Mouse (Mus musculus) liver, embryonic 16.5 days (tissue): ENCODE data around the gene Gm20661. TPM values are rescaled to one million over a fixed set of nuclear protein-coding genes. Genes with fewer than 3 reads are reported as not detected.

ENCODE experiments used
- ATAC-seq: fragments of 200-750 bp; cut with Nextera tagmentation; 2 replicates; pipeline ENCODE4 v1.8.0; 2017; ENCODE audit warnings: low read depth, mild to moderate bottlenecking, moderate number of reproducible peaks, moderate library complexity
- H3K27ac ChIP-seq: fragments of 300-500 bp; sonication (generic); 2 replicates; pipeline ENCODE4 v1.5.1; 2014; ENCODE audit warnings: mild to moderate bottlenecking, low read length
- H3K27me3 ChIP-seq: fragments of 300-500 bp; sonication (generic); 2 replicates; pipeline ENCODE4 v1.6.1; 2014; ENCODE audit warnings: low read depth, low read length, mixed read lengths; ENCODE audit not compliant: control insufficient read depth, insufficient read depth
- H3K36me3 ChIP-seq: fragments of 300-500 bp; sonication (generic); 2 replicates; pipeline ENCODE4 v1.6.1; 2014; ENCODE audit warnings: mild to moderate bottlenecking; ENCODE audit not compliant: control insufficient read depth, insufficient read depth
- H3K4me1 ChIP-seq: fragments of 300-500 bp; sonication (generic); 2 replicates; pipeline ENCODE4 v1.6.1; 2014; ENCODE audit warnings: low read depth, low read length, mixed read lengths; ENCODE audit not compliant: control insufficient read depth
- H3K4me2 ChIP-seq: fragments of 300-500 bp; sonication (generic); 2 replicates; pipeline ENCODE4 v1.6.1; 2014; ENCODE audit warnings: low read depth, low read length, mixed read lengths
- H3K4me3 ChIP-seq: fragments of 300-500 bp; sonication (generic); 2 replicates; pipeline ENCODE4 v1.5.1; 2014; ENCODE audit warnings: low read depth, mild to moderate bottlenecking, low read length
- H3K9ac ChIP-seq: fragments of 300-500 bp; sonication (generic); 2 replicates; pipeline ENCODE4 v1.6.1; 2014; ENCODE audit warnings: low read depth, low read length
- H3K9me3 ChIP-seq: fragments of 300-500 bp; sonication (generic); replicated peaks from 2 replicates; pipeline ENCODE4 v1.6.1; 2016; ENCODE audit warnings: low read length; ENCODE audit not compliant: control insufficient read depth
- WGBS: fragments of 180-500 bp; shearing (Covaris S2); extraction: QIAGEN DNeasy Blood & Tissue Kit; methylation state at CpG from one replicate; pipeline ENCODE4 v1.1.7; 2014; ENCODE audit not compliant: insufficient replicate concordance; 5-methylcytosine and 5-hydroxymethylcytosine counted together
- polyA plus RNA-seq: library from polyadenylated mRNA; unstranded; fragments of >200 nt; fragmentation: Nextera tagmentation; extraction: Ambion mirVana; gene quantifications from 2 replicates; pipeline ENCODE4 v1.2.1, GENCODE M21; 2015

Gm20661 gene
- polyA plus RNA-seq, 1 experiment from 2014 or later: 0.41 TPM

GRCm38 (mm10) chr9:107975399-107976386 is 7.2 kb upstream of the Gm20661 start, which contains the start of gene Uba7:
TSS of gene Uba7 (plus strand) at chr9:107975505.
- Histone ChIP-seq H3K9ac (peak within 1 kb of the TSS; percentile 86), H3K4me2 (peak within 1 kb of the TSS; percentile 82), H3K9me3 (no peaks in the 10 kb centered on the region), H3K27ac (peak within 1 kb of the TSS; percentile 99), H3K4me3 (peak within 1 kb of the TSS; percentile 74), H3K27me3 (no peaks in the 10 kb centered on the region), H3K36me3 (peaks cover 35% of the 10 kb centered on the region), H3K4me1 (peaks cover 81% of the 10 kb centered on the region)
- peak; percentile 79 for ATAC-seq
- WGBS: 38% methylated on average over 12 of the region's 12 CpGs

DNA sequence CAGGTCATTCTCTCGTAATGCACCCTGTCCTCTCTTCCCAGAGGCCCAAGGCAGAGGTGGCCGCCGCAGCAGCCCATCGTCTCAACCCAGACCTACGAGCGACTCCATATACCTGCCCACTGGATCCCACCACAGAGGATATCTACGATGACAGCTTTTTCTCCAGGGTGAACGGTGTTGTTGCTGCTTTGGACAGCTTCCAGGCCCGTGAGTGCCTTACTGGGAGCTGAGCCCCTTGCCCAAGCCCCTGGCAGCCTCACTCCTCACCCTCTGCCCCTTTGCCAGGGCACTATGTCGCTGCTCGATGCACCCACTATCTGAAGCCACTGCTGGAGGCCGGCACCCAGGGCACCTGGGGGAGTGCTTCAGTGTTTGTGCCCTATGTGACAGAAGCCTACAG is 4.0 kb upstream of the Gm20661 start:
- Histone ChIP-seq H3K27me3 (no peaks in the 10 kb centered on the region), H3K27ac (no peak overlapping the region; the same call in 1 of the 2 replicates), H3K9ac (no peak overlapping the region), H3K4me2 (no peak overlapping the region), H3K4me1 (peaks cover 82% of the 10 kb centered on the region), H3K4me3 (no peak overlapping the region), H3K9me3 (no peaks in the 10 kb centered on the region), H3K36me3 (peaks cover 57% of the 10 kb centered on the region)
- WGBS: 87% methylated on average over 12 of the region's 12 CpGs
- no peak for ATAC-seq

DNA sequence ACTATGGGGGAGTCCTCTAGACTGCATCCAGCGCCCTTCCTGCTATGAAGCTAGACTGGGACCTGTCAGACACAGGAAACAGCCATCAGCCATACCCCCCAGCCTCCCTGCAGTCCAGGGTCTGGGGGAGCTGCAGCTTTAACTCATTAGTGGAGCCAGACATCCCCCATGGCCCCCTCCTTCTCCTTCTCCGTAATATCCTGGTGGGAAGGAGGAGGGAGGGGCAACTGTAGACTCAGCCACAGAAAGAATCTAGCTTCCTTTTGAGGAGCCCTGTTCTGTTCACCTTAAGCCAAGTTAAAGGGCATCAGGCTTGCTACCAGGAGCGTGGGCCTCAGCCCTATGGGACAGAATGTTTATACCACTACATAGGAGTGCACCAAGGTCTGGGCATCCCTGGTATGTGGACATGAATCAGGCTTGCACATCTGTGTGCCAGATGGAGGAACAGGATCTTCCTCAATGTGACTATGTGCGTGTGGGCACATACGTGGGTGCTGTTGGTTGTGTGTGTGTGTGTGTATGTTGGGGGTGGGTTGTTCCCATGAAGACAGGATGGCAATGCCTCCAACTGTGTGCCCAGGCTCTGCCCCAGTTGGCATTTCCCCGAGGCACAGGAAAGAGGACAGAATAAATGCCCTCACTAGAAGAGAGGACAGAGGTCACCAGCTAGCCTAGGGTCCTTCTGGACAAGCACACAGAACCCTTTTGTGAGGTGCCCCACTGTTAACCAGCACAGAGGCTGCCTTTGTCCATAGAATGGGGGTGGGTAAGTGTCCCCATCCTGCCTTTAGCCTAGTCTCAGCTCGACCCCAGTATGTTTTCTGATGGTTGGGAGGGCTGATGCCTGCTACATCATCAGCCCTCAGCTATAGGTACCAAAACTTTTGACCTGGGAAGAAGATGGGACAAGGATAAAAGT is 913 bp upstream of the Gm20661 start:
- 33% methylated on average over 7 of the region's 7 CpGs for WGBS
- Histone ChIP-seq H3K27ac (peak overlapping the region; percentile 96), H3K4me3 (peak overlapping the region; percentile 91), H3K36me3 (peaks cover 64% of the 10 kb centered on the region), H3K9ac (peak overlapping the region; percentile 90), H3K4me1 (peaks cover 79% of the 10 kb centered on the region), H3K9me3 (no peaks in the 10 kb centered on the region), H3K4me2 (peak overlapping the region; percentile 97), H3K27me3 (no peaks in the 10 kb centered on the region)
- no peak for ATAC-seq

DNA sequence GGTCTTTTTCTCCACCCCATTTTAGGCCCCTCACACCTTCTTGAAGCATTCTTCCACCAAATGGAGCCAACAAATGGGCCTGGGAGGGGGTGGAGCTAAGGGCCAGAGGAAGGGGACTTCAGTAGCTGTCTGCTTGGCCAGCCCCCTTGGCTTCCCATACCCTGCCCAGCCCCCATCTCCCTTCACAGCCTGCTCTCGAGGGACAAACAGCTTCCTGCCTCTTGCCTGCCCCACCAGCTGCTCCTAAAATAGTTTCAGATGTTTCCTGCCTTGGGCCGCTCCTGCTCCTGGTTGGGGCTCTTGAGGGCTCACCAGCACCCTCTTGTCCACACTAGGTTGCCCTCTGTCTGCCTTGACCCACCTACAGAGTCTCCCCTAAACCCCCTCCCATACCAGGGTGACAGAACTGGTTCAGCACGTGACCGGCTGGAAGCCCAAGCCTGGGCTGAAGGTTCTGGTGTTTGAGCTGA is 598 bp downstream of the Gm20661 start:
- H3K4me1 ChIP-seq: peaks cover 67% of the 10 kb centered on the region
- no peak for ATAC-seq
- 8% methylated on average over 4 of the region's 4 CpGs for WGBS
- H3K9me3 ChIP-seq: no peaks in the 10 kb centered on the region
- peaks cover 52% of the 10 kb centered on the region for H3K36me3 ChIP-seq
- H3K9ac ChIP-seq: peak overlapping the region; percentile 90
- H3K4me3 ChIP-seq: peak overlapping the region; percentile 91
- peak overlapping the region; percentile 96 for H3K27ac ChIP-seq
- H3K27me3 ChIP-seq: no peaks in the 10 kb centered on the region
- peak overlapping the region; percentile 97 for H3K4me2 ChIP-seq

DNA sequence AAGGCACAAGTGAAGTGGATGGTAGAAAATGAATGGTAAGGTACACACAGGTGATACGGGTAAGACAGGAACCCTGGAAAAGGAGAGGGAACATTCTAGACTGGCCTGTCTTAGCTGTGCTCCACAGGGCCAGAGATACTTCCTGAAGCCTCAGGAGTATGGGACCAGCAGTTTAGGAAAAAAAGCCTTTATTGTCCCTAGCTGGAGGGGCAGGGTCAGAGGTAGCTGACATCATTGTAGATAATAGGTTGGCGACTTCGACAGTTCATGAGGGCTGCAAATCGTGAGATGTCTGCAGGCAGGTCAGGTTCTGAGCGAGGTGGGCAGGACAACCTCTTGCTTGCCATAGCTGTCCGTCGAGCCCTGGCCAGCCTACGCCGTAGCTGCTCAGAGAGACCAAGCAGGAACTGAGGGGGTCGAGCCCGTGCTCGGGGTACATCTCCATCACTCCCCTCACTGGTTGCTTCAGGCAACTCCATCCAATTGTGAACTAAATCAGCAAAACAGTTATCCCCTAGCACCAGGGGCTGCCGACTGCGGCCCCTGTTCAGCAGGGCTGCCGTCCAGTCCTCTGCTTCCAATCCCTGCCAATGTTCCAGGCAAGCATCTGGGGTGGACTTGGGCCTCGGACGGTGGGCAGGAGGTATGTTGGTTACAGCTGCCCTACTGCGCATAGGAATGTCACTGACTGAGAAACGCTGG is 1.3 kb downstream of the Gm20661 start:
- Histone ChIP-seq H3K4me3 (peak overlapping the region; percentile 91), H3K4me1 (peaks cover 63% of the 10 kb centered on the region), H3K27ac (peak overlapping the region; percentile 96), H3K9me3 (no peaks in the 10 kb centered on the region), H3K27me3 (no peaks in the 10 kb centered on the region), H3K9ac (peak overlapping the region; percentile 90), H3K36me3 (peaks cover 44% of the 10 kb centered on the region), H3K4me2 (peak overlapping the region; percentile 97)
- no peak for ATAC-seq
- 21% methylated on average over 19 of the region's 19 CpGs for WGBS

DNA sequence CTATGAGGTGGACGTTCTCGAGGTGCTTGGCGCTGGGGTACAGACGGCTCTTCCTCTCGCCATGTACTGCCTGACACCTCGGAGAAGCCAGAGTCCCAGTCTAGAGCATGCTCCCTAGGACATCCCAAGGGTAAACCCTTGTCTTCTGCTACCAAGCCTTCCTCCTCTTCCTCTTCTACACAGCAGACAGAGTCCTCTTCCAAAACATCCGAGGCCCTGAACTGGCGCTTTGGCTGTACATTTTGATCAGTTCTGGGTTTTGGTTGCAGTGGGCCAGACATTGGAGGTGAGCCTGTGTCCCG is 1.8 kb downstream of the Gm20661 start:
- H3K4me1 ChIP-seq: peaks cover 60% of the 10 kb centered on the region
- H3K36me3 ChIP-seq: peaks cover 39% of the 10 kb centered on the region
- ATAC-seq: no peak
- no peaks in the 10 kb centered on the region for H3K9me3 ChIP-seq
- H3K9ac ChIP-seq: peak overlapping the region; percentile 90
- peak overlapping the region; percentile 97 for H3K4me2 ChIP-seq
- whole genome bisulfite sequencing: 5% methylated on average over 9 of the region's 9 CpGs
- H3K27ac ChIP-seq: peak overlapping the region; percentile 96
- no peaks in the 10 kb centered on the region for H3K27me3 ChIP-seq
- H3K4me3 ChIP-seq: peak overlapping the region; percentile 91

DNA sequence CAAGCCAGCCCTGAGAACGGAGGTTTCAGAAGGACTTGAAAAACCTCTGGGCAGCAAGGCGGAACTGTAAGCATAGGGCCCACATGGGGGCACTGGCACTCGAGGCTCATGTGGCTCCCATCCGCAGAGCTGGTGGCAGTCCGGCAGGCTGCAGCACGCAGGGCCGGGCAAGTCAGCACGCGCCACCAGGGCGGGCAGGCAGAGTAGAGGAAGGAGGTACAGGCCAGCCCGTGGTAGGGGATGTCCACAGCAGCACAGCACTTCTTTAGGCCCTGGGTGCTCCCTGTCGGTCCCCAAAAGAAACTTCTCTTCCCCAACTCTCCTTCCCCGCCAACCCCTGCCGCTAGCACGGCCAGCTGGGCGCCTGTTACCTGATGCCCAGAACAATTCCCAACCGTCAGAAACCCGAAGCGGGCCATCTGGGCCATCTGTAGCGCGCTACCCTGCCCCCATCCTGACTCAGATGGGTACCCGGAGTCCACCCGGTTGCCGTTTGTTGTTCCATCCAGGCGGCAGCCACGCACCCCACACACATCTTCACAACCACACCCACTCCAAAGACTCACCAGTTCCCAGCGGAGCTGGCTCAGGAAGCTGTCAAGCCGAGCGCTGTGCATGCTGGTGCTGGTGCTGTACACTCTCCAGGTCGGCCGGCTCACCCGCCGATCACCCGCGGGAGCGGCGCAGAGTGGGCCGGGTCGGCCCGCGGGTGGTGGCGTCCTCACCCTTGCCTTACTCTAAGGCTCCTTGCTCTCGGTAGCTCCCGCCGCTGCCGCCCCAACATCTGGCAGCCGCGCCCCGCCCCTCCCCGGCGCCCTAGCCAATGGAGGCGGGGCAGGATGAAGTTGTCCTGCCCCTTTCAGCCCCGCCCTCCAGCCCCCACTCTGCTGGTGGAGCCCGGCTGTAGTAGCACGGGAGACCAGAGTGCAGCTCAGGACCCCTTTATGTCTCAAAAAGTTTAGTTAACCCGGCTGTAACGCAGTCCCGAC is 2.6 kb downstream of the Gm20661 start, which contains the start of gene Inka1:
Gene Inka1 (minus strand): TSS at position 749 of the 989 bp plus-strand sequence.
- peaks cover 55% of the 10 kb centered on the region for H3K4me1 ChIP-seq
- under 1% methylated on average over 58 of the region's 58 CpGs for WGBS
- peak within 1 kb of the TSS; percentile 97 for H3K4me2 ChIP-seq

More for the DNA sequence above, 2.6 kb downstream of the Gm20661 start, which contains the start of gene Inka1:
- peak; percentile 79 for ATAC-seq
- Histone ChIP-seq H3K9me3 (no peaks in the 10 kb centered on the region), H3K4me3 (peak within 1 kb of the TSS; percentile 91), H3K36me3 (peaks cover 32% of the 10 kb centered on the region), H3K9ac (peak within 1 kb of the TSS; percentile 90), H3K27me3 (no peaks in the 10 kb centered on the region), H3K27ac (peak within 1 kb of the TSS; percentile 96)
